Mouse (Mus musculus) embryonic facial prominence, embryonic 15.5 days (tissue): ENCODE data around the gene Trappc5. TPM values are rescaled to one million over a fixed set of nuclear protein-coding genes. Genes with fewer than 3 reads are reported as not detected.

ENCODE experiments used
- ATAC-seq: fragments of 200-750 bp; cut with Nextera tagmentation; 2 replicates; pipeline ENCODE4 v1.8.0; 2017; ENCODE audit warnings: low read depth, moderate TSS enrichment; ENCODE audit not compliant: insufficient number of reproducible peaks, low FRiP score, low TSS enrichment
- H3K27ac ChIP-seq: fragments of 300-500 bp; sonication (generic); replicated peaks from 2 replicates; pipeline ENCODE4 v1.5.1; 2015; ENCODE audit warnings: mild to moderate bottlenecking, inconsistent platforms
- H3K27me3 ChIP-seq: fragments of 300-500 bp; sonication (generic); 2 replicates; pipeline ENCODE4 v1.6.1; 2015; ENCODE audit warnings: inconsistent platforms
- H3K36me3 ChIP-seq: fragments of 300-500 bp; sonication (generic); 2 replicates; pipeline ENCODE4 v1.6.1; 2015; ENCODE audit warnings: mild to moderate bottlenecking, inconsistent platforms
- H3K4me1 ChIP-seq: fragments of 300-500 bp; sonication (generic); 2 replicates; pipeline ENCODE4 v1.6.1; 2015; ENCODE audit warnings: inconsistent platforms
- H3K4me2 ChIP-seq: fragments of 300-500 bp; sonication (generic); replicated peaks from 2 replicates; pipeline ENCODE4 v1.6.1; 2015; ENCODE audit warnings: mild to moderate bottlenecking, inconsistent platforms
- H3K4me3 ChIP-seq: fragments of 300-500 bp; sonication (generic); replicated peaks from 2 replicates; pipeline ENCODE4 v1.5.1; 2015; ENCODE audit warnings: mild to moderate bottlenecking, inconsistent platforms
- H3K9ac ChIP-seq: fragments of 300-500 bp; sonication (generic); 2 replicates; pipeline ENCODE4 v1.6.1; 2015; ENCODE audit warnings: inconsistent platforms
- H3K9me3 ChIP-seq: fragments of 300-500 bp; sonication (generic); replicated peaks from 2 replicates; pipeline ENCODE4 v1.6.1; 2016; ENCODE audit warnings: inconsistent platforms
- WGBS: fragments of 180-500 bp; shearing (Covaris S2); methylation state at CpG from one replicate; pipeline ENCODE4 v1.1.7; 2015; 5-methylcytosine and 5-hydroxymethylcytosine counted together
- polyA plus RNA-seq: library from polyadenylated mRNA; unstranded; fragments of >200 nt; fragmentation: Nextera tagmentation; extraction: Ambion mirVana; gene quantifications from 2 replicates; pipeline ENCODE4 v1.2.1, GENCODE M21; 2015

Trappc5 gene
- polyA plus RNA-seq, 1 experiment from 2014 or later: 40.6 TPM

DNA sequence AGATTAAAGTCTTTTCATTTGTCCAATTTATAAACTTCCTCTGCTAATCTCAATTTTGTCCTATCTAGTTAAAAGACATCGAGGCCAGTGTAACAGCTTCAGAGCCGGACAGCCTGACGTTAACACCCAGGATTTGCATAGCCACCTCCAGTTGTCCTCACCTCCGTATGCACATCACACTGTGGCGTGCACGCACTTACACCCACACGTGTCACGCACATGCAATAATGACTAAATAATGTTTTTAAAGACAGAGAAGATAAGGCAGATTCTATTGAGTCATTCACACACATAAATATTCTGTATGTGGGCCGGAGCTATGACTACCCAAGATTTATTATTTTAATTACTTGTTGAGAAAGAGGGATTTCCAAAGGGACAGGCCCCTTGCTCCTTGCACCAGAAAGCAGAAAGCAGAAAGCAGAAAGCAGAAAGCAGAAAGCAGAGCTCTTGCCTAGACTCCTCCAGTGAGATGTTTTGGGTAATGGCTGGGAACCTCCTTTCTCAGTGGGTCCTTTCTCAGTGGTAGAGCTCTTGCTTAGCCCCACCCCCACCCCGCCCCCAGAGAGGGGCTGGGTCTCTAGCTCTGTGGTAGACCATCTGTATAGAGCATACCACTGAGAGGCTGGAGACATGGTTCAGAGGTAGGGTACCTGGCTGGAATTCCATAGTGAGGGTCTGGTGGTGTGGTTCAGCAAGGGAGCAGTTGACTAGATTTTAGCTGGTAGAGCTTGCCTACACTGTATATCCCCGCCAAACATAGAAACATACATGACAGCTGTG is 21.2 kb upstream of the Trappc5 start:
- WGBS: 71% methylated on average over 11 of the region's 11 CpGs
- no peak for ATAC-seq
- H3K4me3 ChIP-seq: no peak overlapping the region
- no peak overlapping the region for H3K27ac ChIP-seq
- H3K27me3 ChIP-seq: no peaks in the 10 kb centered on the region
- no peaks in the 10 kb centered on the region for H3K4me1 ChIP-seq
- no peaks in the 10 kb centered on the region for H3K9me3 ChIP-seq
- H3K4me2 ChIP-seq: no peak overlapping the region
- H3K9ac ChIP-seq: no peak overlapping the region
- H3K36me3 ChIP-seq: no peaks in the 10 kb centered on the region

DNA sequence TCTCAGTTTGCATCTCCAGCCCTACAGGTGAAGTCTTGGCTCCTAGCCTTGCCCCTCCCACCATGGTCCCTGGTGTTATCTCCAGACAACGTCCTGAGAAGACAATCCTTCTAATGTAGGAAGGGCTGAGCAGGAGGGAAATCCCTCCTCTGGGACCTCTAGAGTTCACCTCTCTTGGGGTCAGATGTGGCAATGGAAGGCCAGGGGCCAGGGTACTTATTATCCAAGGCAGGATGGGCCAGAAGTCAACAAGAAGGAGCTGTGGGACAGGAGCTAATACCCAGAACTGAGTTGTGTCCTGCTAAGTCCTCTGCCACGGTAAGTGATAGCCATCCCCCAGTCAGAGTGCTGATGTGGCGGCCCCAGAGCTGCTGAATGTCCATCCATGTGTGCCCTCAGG is 20.6 kb upstream of the Trappc5 start, which contains the start of gene Retn:
TSS of gene Retn (plus strand) at position 245 of the 400 bp plus-strand sequence.
- no peak for ATAC-seq
- Histone ChIP-seq H3K4me1 (no peaks in the 10 kb centered on the region), H3K4me3 (no peak within 1 kb of the TSS), H3K4me2 (no peak within 1 kb of the TSS), H3K27me3 (no peaks in the 10 kb centered on the region), H3K9ac (no peak within 1 kb of the TSS), H3K36me3 (no peaks in the 10 kb centered on the region), H3K9me3 (no peaks in the 10 kb centered on the region), H3K27ac (no peak within 1 kb of the TSS)
- WGBS: 73% methylated on average over 3 of the region's 3 CpGs

DNA sequence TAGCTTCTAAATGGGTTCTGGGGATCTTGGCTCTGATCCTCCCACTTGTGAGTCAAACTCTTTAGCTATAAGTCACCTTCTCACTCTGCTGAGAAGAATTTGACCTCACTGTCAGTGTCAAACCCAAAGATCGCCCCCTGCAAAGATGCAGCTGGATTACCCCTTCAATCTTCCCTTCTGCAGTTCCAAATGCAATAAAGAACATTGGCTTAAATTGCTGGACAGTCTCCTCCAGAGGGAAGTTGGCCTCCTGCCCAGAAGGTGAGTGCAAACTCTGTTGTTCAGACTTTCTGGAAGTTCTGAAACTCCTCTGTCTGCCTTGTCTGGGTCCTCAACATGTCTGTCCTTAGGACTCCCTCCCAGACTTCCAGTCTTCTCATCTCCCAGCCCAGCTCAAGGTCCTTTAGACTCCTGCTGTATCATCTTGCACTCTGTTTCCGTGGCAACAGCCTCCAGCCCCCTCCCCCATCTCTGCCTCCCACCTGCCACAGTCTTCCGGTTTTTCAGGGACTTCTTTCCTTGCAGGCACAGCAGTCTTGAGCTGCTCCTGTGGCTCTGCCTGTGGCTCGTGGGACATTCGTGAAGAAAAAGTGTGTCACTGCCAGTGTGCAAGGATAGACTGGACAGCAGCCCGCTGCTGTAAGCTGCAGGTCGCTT is 19.2 kb upstream of the Trappc5 start:
- Histone ChIP-seq H3K27ac (no peak overlapping the region), H3K9me3 (no peaks in the 10 kb centered on the region), H3K4me1 (no peaks in the 10 kb centered on the region), H3K4me2 (no peak overlapping the region), H3K36me3 (no peaks in the 10 kb centered on the region), H3K27me3 (no peaks in the 10 kb centered on the region), H3K4me3 (no peak overlapping the region), H3K9ac (no peak overlapping the region)
- 21% methylated on average over 7 of the region's 7 CpGs for WGBS
- no peak for ATAC-seq

DNA sequence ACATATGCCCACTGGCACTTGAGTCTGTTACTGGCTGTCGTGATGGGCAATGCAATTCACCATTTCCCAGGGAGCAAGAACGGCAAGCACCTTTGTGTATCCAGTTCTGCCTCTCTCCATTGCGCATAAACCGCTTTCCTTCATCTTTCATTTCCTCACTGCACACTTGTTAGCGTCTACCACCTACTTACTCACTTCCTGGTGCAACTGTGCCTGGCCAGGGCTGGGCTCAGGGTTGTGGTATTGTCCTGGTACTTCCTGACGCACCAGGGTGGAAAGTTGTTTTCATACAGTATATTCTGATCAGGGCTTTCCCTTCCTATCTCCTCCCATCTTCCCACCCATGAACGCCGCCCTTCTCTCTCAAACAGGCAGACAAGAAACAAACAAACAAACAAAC is 15.2 kb upstream of the Trappc5 start:
- H3K4me2 ChIP-seq: no peak overlapping the region
- no peaks in the 10 kb centered on the region for H3K4me1 ChIP-seq
- no peak for ATAC-seq
- H3K27me3 ChIP-seq: no peaks in the 10 kb centered on the region
- H3K4me3 ChIP-seq: no peak overlapping the region
- H3K9me3 ChIP-seq: no peaks in the 10 kb centered on the region
- no peak overlapping the region for H3K27ac ChIP-seq
- WGBS: 81% methylated on average over 8 of the region's 8 CpGs
- H3K9ac ChIP-seq: no peak overlapping the region
- H3K36me3 ChIP-seq: no peaks in the 10 kb centered on the region

DNA sequence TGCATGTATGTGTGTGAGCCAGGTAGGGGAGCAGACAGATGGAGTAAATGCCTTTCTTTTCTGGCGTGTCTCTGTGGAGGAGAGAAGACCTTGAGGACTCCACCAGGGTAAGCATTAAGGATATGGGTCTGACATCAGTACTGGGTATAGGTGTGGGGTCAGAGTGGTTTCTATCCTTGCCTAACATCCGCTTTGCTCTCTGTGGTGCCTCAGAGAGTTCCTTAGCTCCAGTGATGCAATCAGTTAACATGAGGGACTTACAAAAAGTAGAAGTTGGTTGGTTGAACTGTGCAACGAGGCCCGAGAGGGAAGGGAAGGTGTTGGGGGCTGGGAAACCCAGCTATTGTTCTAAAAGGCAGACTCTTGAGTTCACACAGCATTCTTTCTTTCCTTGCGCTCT is 11.7 kb upstream of the Trappc5 start:
- H3K27ac ChIP-seq: no peak overlapping the region
- H3K9ac ChIP-seq: no peak overlapping the region
- H3K27me3 ChIP-seq: no peaks in the 10 kb centered on the region
- 68% methylated on average over 5 of the region's 5 CpGs for WGBS
- no peak overlapping the region for H3K4me3 ChIP-seq
- no peaks in the 10 kb centered on the region for H3K4me1 ChIP-seq
- no peaks in the 10 kb centered on the region for H3K36me3 ChIP-seq
- no peaks in the 10 kb centered on the region for H3K9me3 ChIP-seq
- no peak for ATAC-seq
- H3K4me2 ChIP-seq: no peak overlapping the region

DNA sequence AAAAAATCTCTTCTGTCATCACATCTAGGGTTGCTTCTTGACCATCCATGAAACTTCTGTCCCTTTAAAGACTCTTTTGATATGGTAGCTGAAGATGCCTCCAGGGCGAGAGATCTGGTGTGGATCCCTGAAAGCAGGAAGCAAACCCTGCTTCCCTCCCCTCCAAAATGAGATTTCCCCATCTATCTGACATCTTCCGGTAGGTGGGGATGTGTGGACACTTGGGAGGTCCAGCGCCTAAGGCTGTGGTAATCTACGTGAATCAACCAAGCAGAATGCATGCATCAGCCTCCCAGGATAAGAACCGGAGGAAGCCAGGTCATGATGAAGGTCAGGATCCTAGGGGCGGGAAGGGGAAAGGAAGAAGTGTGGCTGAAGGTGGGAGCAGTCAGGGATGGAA is 10.6 kb upstream of the Trappc5 start, which contains the start of gene Mcemp1:
TSS of gene Mcemp1 (plus strand) at position 248 of the 400 bp plus-strand sequence.
- Histone ChIP-seq H3K4me3 (no peak within 1 kb of the TSS), H3K4me1 (no peaks in the 10 kb centered on the region), H3K36me3 (no peaks in the 10 kb centered on the region), H3K4me2 (no peak within 1 kb of the TSS), H3K27me3 (no peaks in the 10 kb centered on the region), H3K9me3 (no peaks in the 10 kb centered on the region), H3K27ac (no peak within 1 kb of the TSS), H3K9ac (no peak within 1 kb of the TSS)
- no peak for ATAC-seq
- WGBS: 54% methylated on average over 6 of the region's 6 CpGs

- no peak for ATAC-seq
- Histone ChIP-seq H3K4me1 (peaks cover 10% of the 10 kb centered on the region), H3K27ac (no peak overlapping the region), H3K9ac (no peak overlapping the region), H3K36me3 (no peaks in the 10 kb centered on the region), H3K4me2 (no peak overlapping the region), H3K9me3 (no peaks in the 10 kb centered on the region), H3K4me3 (no peak overlapping the region), H3K27me3 (no peaks in the 10 kb centered on the region)
- WGBS: 71% methylated on average over 2 of the region's 2 CpGs
Observed at GRCm38 (mm10) chr8:3670388-3670787, 5.7 kb upstream of the Trappc5 start.

- under 1% methylated on average over 23 of the region's 23 CpGs for WGBS
Observed at GRCm38 (mm10) chr8:3671980-3672491, 4.1 kb upstream of the Trappc5 start, which contains the start of gene Fcor. Gene Fcor, minus strand, starts transcription at chr8:3672362.

DNA sequence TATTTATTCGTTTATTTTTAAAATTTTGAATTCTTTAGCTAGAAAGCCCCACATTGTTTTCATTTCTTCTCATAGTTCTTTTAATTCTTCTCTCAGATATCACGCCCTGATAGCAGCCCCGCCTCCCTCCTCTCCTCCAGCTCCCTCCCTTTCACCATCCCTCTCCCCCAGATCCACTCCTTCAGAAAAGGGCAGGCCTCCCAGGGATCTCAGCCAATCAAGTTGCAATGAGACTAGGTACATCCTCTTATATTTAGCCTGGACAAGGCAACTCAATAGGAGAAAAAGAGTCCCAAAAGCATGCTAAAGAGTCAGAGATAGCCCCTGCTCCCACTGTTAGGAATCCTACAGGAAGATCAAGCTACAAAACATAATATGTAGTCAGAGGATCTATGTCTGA is 1.4 kb upstream of the Trappc5 start:
- no peaks in the 10 kb centered on the region for H3K27me3 ChIP-seq
- H3K4me1 ChIP-seq: peaks cover 22% of the 10 kb centered on the region
- no peak overlapping the region for H3K27ac ChIP-seq
- no peak for ATAC-seq
- 57% methylated on average over 3 of the region's 3 CpGs for WGBS
- H3K4me3 ChIP-seq: no peak overlapping the region
- no peak overlapping the region for H3K9ac ChIP-seq
- peaks cover 11% of the 10 kb centered on the region for H3K36me3 ChIP-seq
- no peak overlapping the region for H3K4me2 ChIP-seq
- H3K9me3 ChIP-seq: no peaks in the 10 kb centered on the region

More at GRCm38 (mm10) chr8:3671980-3672491, 4.1 kb upstream of the Trappc5 start, which contains the start of gene Fcor:
- Histone ChIP-seq H3K9me3 (no peaks in the 10 kb centered on the region), H3K27me3 (no peaks in the 10 kb centered on the region), H3K36me3 (no peaks in the 10 kb centered on the region), H3K4me1 (peaks cover 10% of the 10 kb centered on the region), H3K4me3 (peak within 1 kb of the TSS; percentile 65), H3K27ac (peak within 1 kb of the TSS; percentile 74), H3K9ac (peak within 1 kb of the TSS; percentile 47), H3K4me2 (peak within 1 kb of the TSS; percentile 72)
- peak; percentile 84 for ATAC-seq

- peak overlapping the region; percentile 96 for H3K4me3 ChIP-seq
- H3K27ac ChIP-seq: peak overlapping the region; percentile 91
- peaks cover 22% of the 10 kb centered on the region for H3K4me1 ChIP-seq
- H3K27me3 ChIP-seq: no peaks in the 10 kb centered on the region
- WGBS: 2% methylated on average over 15 of the region's 15 CpGs
- peaks cover 23% of the 10 kb centered on the region for H3K36me3 ChIP-seq
- no peak for ATAC-seq
- H3K4me2 ChIP-seq: peak overlapping the region; percentile 55
- peak overlapping the region; percentile 94 for H3K9ac ChIP-seq
- H3K9me3 ChIP-seq: no peaks in the 10 kb centered on the region
Observed at GRCm38 (mm10) chr8:3676993-3677579, 987 bp downstream of the Trappc5 start.

- Histone ChIP-seq H3K4me1 (peaks cover 12% of the 10 kb centered on the region), H3K4me3 (no peak overlapping the region), H3K9ac (no peak overlapping the region), H3K27me3 (no peaks in the 10 kb centered on the region), H3K27ac (no peak overlapping the region), H3K4me2 (no peak overlapping the region), H3K36me3 (peaks cover 28% of the 10 kb centered on the region), H3K9me3 (no peaks in the 10 kb centered on the region)
- WGBS: 96% methylated on average over 23 of the region's 23 CpGs
- ATAC-seq: no peak
Observed at GRCm38 (mm10) chr8:3678831-3679230, 2.7 kb downstream of the Trappc5 start.
